Mouse (Mus musculus): ENCODE measurements at regions not wholly inside any gene's neighbourhood (a gene's known extent, or its start where the extent isn't known, plus 50 kb on each side); places are given as distances from the start of the nearest gene placed in this dataset.
"Not testable (repeated sequence)": the region's sequence is repeated elsewhere in the genome, so short reads cannot be mapped to it uniquely, and the experiment has no call there.

GRCm38 (mm10) chr2:10658317-10658716 lies 288.0 kb downstream of the Sfmbt2 start:
- no peak for DNase-seq (ENCODE audit: low spot score)

- not testable (repeated sequence) for DNase-seq (ENCODE audit: low spot score)
Measured at GRCm38 (mm10) chr2:10667915-10668314, 297.6 kb downstream of the Sfmbt2 start.

- DNase-seq (ENCODE audit: low spot score), result peak; percentile 35
Measured at GRCm38 (mm10) chr2:10670423-10671298, 300.4 kb downstream of the Sfmbt2 start.

GRCm38 (mm10) chr2:10671299-10671632 lies 301.0 kb downstream of the Sfmbt2 start:
- peak; percentile 40 for DNase-seq (ENCODE audit: low spot score)

- no peak for DNase-seq (ENCODE audit: low spot score)
Measured at GRCm38 (mm10) chr2:10672196-10672595, 301.9 kb downstream of the Sfmbt2 start.

- no peak for DNase-seq (ENCODE audit: low spot score)
Measured at GRCm38 (mm10) chr2:10674738-10675349, 304.5 kb downstream of the Sfmbt2 start.

- DNase-seq (ENCODE audit: low spot score), result no peak
Measured at GRCm38 (mm10) chr2:10701459-10701858, 331.1 kb downstream of the Sfmbt2 start.

- no peak for DNase-seq (ENCODE audit: low spot score)
Measured at GRCm38 (mm10) chr2:10718366-10718765, 348.1 kb downstream of the Sfmbt2 start.

GRCm38 (mm10) chr2:10734337-10734736 lies 364.0 kb downstream of the Sfmbt2 start:
- DNase-seq (ENCODE audit: low spot score), result not testable (repeated sequence)

GRCm38 (mm10) chr2:10736696-10737457 lies 366.6 kb downstream of the Sfmbt2 start:
- DNase-seq (ENCODE audit: low spot score), result peak; percentile 60

GRCm38 (mm10) chr2:10737458-10737775 lies 367.1 kb downstream of the Sfmbt2 start:
- no peak for DNase-seq (ENCODE audit: low spot score)

GRCm38 (mm10) chr2:10745127-10745526 lies 374.8 kb downstream of the Sfmbt2 start:
- no peak for DNase-seq (ENCODE audit: low spot score)

- DNase-seq (ENCODE audit: low spot score), result no peak
Measured at GRCm38 (mm10) chr2:10755375-10755774, 385.1 kb downstream of the Sfmbt2 start.

- DNase-seq (ENCODE audit: low spot score), result peak; percentile 10
Measured at GRCm38 (mm10) chr2:10757202-10757840, 387.0 kb downstream of the Sfmbt2 start.

- DNase-seq (ENCODE audit: low spot score), result no peak
Measured at GRCm38 (mm10) chr2:10757886-10758285, 387.6 kb downstream of the Sfmbt2 start.

- no peak for DNase-seq (ENCODE audit: low spot score)
Measured at GRCm38 (mm10) chr2:10762236-10762635, 391.9 kb downstream of the Sfmbt2 start.

GRCm38 (mm10) chr2:10783071-10783470 lies 388.8 kb upstream of the Prkcq start:
- no peak for DNase-seq (ENCODE audit: low spot score)

- no peak for DNase-seq (ENCODE audit: low spot score)
Measured at GRCm38 (mm10) chr2:10783594-10783993, 388.3 kb upstream of the Prkcq start.

GRCm38 (mm10) chr2:10784266-10784665 lies 387.6 kb upstream of the Prkcq start:
- DNase-seq (ENCODE audit: low spot score), result no peak

GRCm38 (mm10) chr2:10785156-10785555 lies 386.8 kb upstream of the Prkcq start:
- peak; percentile 76 for DNase-seq (ENCODE audit: low spot score)

- peak; percentile 22 for DNase-seq (ENCODE audit: low spot score)
Measured at GRCm38 (mm10) chr2:10788509-10788908, 383.4 kb upstream of the Prkcq start.

- no peak for DNase-seq (ENCODE audit: low spot score)
Measured at GRCm38 (mm10) chr2:10791233-10791632, 380.7 kb upstream of the Prkcq start.
